Mouse (Mus musculus): Measurements from ENCODE around the gene Slc47a1. TPM values are rescaled to one million over a fixed set of nuclear protein-coding genes. Genes with fewer than 3 reads are reported as not detected.

Slc47a1 gene
- total RNA-seq, 2 experiments from 2014 or later: 5.9 to 7.7 TPM

Other genes with a start within 250 kb of the Slc47a1 start
- 10 to 100 TPM; 18.3 to 23.8 TPM for gene Usp22, start 203.3 kb downstream of the Slc47a1 start, total RNA-seq (2021)
- under 1 TPM in 1 of 2 experiments, not detected in 1; 0.23 TPM for gene Aldh3a1, start 170.8 kb downstream of the Slc47a1 start, total RNA-seq (2021)
- 10 to 100 TPM; 16.7 to 18.3 TPM for gene Aldh3a2, start 110.9 kb downstream of the Slc47a1 start, total RNA-seq (2021)
- not detected for gene Slc47a2, start 35.5 kb downstream of the Slc47a1 start, total RNA-seq (2021)
- 1 to 10 TPM in 1 of 2 experiments, under 1 TPM in 1; 0.86 to 1.1 TPM for gene Rnf112, start 75.8 kb upstream of the Slc47a1 start, total RNA-seq (2021)
- 100 to 1,000 TPM; 142 to 192 TPM for gene Mfap4, start 107.1 kb upstream of the Slc47a1 start, total RNA-seq (2021)
- 1 to 10 TPM; 5.9 TPM for gene Mapk7, start 116.1 kb upstream of the Slc47a1 start, total RNA-seq (2021)
- 1 to 10 TPM; 7.6 to 7.9 TPM for gene B9d1, start 126.8 kb upstream of the Slc47a1 start, total RNA-seq (2021)
- gene Epn2, start 201.3 kb upstream of the Slc47a1 start, total RNA-seq (2021): 10 to 100 TPM; 19.4 to 24.8 TPM

All from gastrocnemius, postnatal 14 days (tissue).